Mouse (Mus musculus) liver, embryonic 14.5 days (tissue): ENCODE data around the gene Cfdp1.

Source experiments
- CTCF ChIP-seq: IDR thresholded peaks from 2 replicates; pipeline ENCODE4 v1.5.1; 2016; ENCODE audit warnings: antibody characterized with exemption, low read depth, control low read depth
- EP300 ChIP-seq: IDR thresholded peaks from 2 replicates; pipeline ENCODE4 v1.6.1; 2016; ENCODE audit warnings: antibody characterized with exemption, low read depth

DNA sequence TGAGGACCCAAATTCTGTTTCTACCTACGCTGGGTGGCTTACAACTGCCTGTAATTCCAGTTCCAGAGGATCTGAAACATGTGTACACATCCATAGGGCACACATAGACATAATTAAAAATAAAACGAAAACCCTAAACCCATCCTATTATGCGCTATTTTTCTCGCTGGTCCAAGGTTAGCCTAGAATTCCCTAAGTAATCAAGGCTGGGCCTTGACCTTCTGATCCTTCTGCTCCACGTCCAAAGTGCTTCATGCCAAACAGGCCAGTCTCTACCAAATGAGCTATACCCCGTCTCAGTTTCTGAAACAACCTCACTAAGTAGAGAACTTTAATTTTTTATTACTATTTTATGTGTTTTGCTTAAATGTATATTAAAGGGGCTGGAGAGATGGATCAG is 78.3 kb downstream of the Cfdp1 start:
- no peak for TF ChIP-seq CTCF
- TF ChIP-seq EP300 = no peak
